Mouse (Mus musculus) cortical plate, adult 2 months (tissue): ENCODE measurements at regions not wholly inside any gene's neighbourhood (a gene's known extent, or its start where the extent isn't known, plus 50 kb on each side); places are given as distances from the start of the nearest gene placed in this dataset.

Source experiments
- CTCF ChIP-seq: fragments of 200-500 bp; IDR thresholded peaks from 2 replicates; pipeline ENCODE4 v1.5.1; 2011; ENCODE audit warnings: mild to moderate bottlenecking, control low read depth, low read length; ENCODE audit not compliant: insufficient read depth; ENCODE audit errors: extremely low read depth
- POLR2A ChIP-seq: fragments of 200-500 bp; IDR thresholded peaks from 2 replicates; pipeline ENCODE4 v1.6.1; 2011; ENCODE audit warnings: mild to moderate bottlenecking, low read length, control low read depth; ENCODE audit not compliant: insufficient read depth; ENCODE audit errors: extremely low read depth

- TF ChIP-seq POLR2A (no peak), CTCF (no peak)
These were observed 577.0 kb upstream of the Vstm2b start for GRCm38 (mm10) chr7:40321171-40321570.
